Mouse (Mus musculus): ENCODE data around the gene Rap1a.

GRCm38 (mm10) chr3:105707590-105707989 lies 93.5 kb downstream of the Rap1a start:
- TF ChIP-seq CTCF (IDR thresholded peaks at IDR 0.05; ENCODE audit: control insufficient read depth, insufficient read depth, insufficient read length) = no peak
- no peak for TF ChIP-seq MYOD1 (IDR thresholded peaks at IDR 0.05; ENCODE audit: control insufficient read depth, insufficient read length, low read depth)
- no peak for TF ChIP-seq USF1 (IDR thresholded peaks at IDR 0.05; ENCODE audit: low read depth)
- TF ChIP-seq FOSL1 (IDR thresholded peaks at IDR 0.05; ENCODE audit: insufficient read depth, low read length, poor library complexity, severe bottlenecking) = no peak
- TF ChIP-seq MYOG (IDR thresholded peaks at IDR 0.05; ENCODE audit: control insufficient read depth, extremely low read depth, insufficient read length) = no peak
- TF ChIP-seq CEBPB (IDR thresholded peaks at IDR 0.05; ENCODE audit: low read depth) = no peak
